Mouse (Mus musculus): ENCODE measurements at regions not wholly inside any gene's neighbourhood (a gene's known extent, or its start where the extent isn't known, plus 50 kb on each side); places are given as distances from the start of the nearest gene placed in this dataset.

- H3K9me3 ChIP-seq (ENCODE audit: low read depth, low read length), result no peaks in the 10 kb centered on the region
- peak; percentile 67 for DNase-seq
- H3K4me1 ChIP-seq (ENCODE audit: insufficient read depth), result no peaks in the 10 kb centered on the region
- no peaks in the 10 kb centered on the region for H3K36me3 ChIP-seq (ENCODE audit: insufficient read depth)
- no peak for TF ChIP-seq CTCF (IDR thresholded peaks at IDR 0.05; ENCODE audit: low read depth)
- no peak overlapping the region for H3K27ac ChIP-seq (ENCODE audit: low read depth)
- 8% methylated on average over 5 of the region's 5 CpGs for WGBS
- H3K9ac ChIP-seq, result no peak overlapping the region
- ATAC-seq (ENCODE audit: insufficient read depth), result peak; percentile 80
- H3K4me2 ChIP-seq, result no peak overlapping the region
- H3K27me3 ChIP-seq (ENCODE audit: insufficient read depth, low read length), result no peaks in the 10 kb centered on the region
- H3K4me3 ChIP-seq (ENCODE audit: low read depth, low read length), result no peak overlapping the region
Measured at GRCm38 (mm10) chr3:78412669-78413419, 873.5 kb downstream of the Rapgef2 start.

- WGBS, result 59% methylated on average over 4 of the region's 4 CpGs
- Histone ChIP-seq H3K4me1 (ENCODE audit: insufficient read depth) (no peaks in the 10 kb centered on the region), H3K9me3 (ENCODE audit: low read depth, low read length) (no peaks in the 10 kb centered on the region), H3K4me3 (ENCODE audit: low read depth, low read length) (no peak overlapping the region), H3K36me3 (ENCODE audit: insufficient read depth) (no peaks in the 10 kb centered on the region), H3K27ac (ENCODE audit: low read depth) (no peak overlapping the region), H3K27me3 (ENCODE audit: insufficient read depth, low read length) (no peaks in the 10 kb centered on the region), H3K9ac (no peak overlapping the region), H3K4me2 (no peak overlapping the region)
- ATAC-seq (ENCODE audit: insufficient read depth) (no peak; the same call in 1 of the 2 replicates), DNase-seq (peak; percentile 8)
- TF ChIP-seq CTCF (IDR thresholded peaks at IDR 0.05; ENCODE audit: low read depth), result no peak
Measured at GRCm38 (mm10) chr3:78411395-78411794, 874.9 kb downstream of the Rapgef2 start.

GRCm38 (mm10) chr3:78409237-78409636 lies 877.1 kb downstream of the Rapgef2 start:
- no peak for ATAC-seq (ENCODE audit: insufficient read depth)
- no peak for TF ChIP-seq CTCF (IDR thresholded peaks at IDR 0.05; ENCODE audit: low read depth)
- Histone ChIP-seq H3K27ac (ENCODE audit: low read depth) (no peak overlapping the region), H3K36me3 (ENCODE audit: insufficient read depth) (no peaks in the 10 kb centered on the region), H3K4me3 (ENCODE audit: low read depth, low read length) (no peak overlapping the region), H3K4me2 (no peak overlapping the region), H3K9ac (no peak overlapping the region), H3K4me1 (ENCODE audit: insufficient read depth) (0 out of 2 replicates have a peak, but pooled peaks cover 2% of the 10 kb centered on the region), H3K27me3 (ENCODE audit: insufficient read depth, low read length) (no peaks in the 10 kb centered on the region), H3K9me3 (ENCODE audit: low read depth, low read length) (no peaks in the 10 kb centered on the region)
- no peak for DNase-seq
- 64% methylated on average over 3 of the region's 3 CpGs for WGBS

GRCm38 (mm10) chr3:78405760-78406467 lies 880.4 kb downstream of the Rapgef2 start:
- ATAC-seq (ENCODE audit: insufficient read depth) (peak; percentile 97), DNase-seq (peak; percentile 95)
- Histone ChIP-seq H3K4me3 (ENCODE audit: low read depth, low read length) (no peak overlapping the region), H3K9ac (no peak overlapping the region), H3K9me3 (ENCODE audit: low read depth, low read length) (no peaks in the 10 kb centered on the region), H3K36me3 (ENCODE audit: insufficient read depth) (no peaks in the 10 kb centered on the region), H3K4me1 (ENCODE audit: insufficient read depth) (0 out of 2 replicates have a peak, but pooled peaks cover 2% of the 10 kb centered on the region), H3K27me3 (ENCODE audit: insufficient read depth, low read length) (no peaks in the 10 kb centered on the region), H3K27ac (ENCODE audit: low read depth) (peak overlapping the region; percentile 58), H3K4me2 (no peak overlapping the region; the same call in 1 of the 2 replicates)
- WGBS, result 4% methylated on average over 6 of the region's 6 CpGs
- no peak for TF ChIP-seq CTCF (IDR thresholded peaks at IDR 0.05; ENCODE audit: low read depth)

GRCm38 (mm10) chr3:78358377-78358776 lies 927.9 kb downstream of the Rapgef2 start:
- TF ChIP-seq CTCF (IDR thresholded peaks at IDR 0.05; ENCODE audit: low read depth), result peak; percentile 73
- no peak overlapping the region for H3K4me2 ChIP-seq
- no peak overlapping the region for H3K27ac ChIP-seq (ENCODE audit: low read depth)
- WGBS, result 55% methylated on average over 1 of the region's 1 CpGs
- ATAC-seq (ENCODE audit: insufficient read depth) (no peak; the same call in 1 of the 2 replicates), DNase-seq (peak; percentile 88)
- no peak overlapping the region for H3K9ac ChIP-seq
- no peaks in the 10 kb centered on the region for H3K9me3 ChIP-seq (ENCODE audit: low read depth, low read length)
- no peaks in the 10 kb centered on the region for H3K27me3 ChIP-seq (ENCODE audit: insufficient read depth, low read length)
- H3K4me1 ChIP-seq (ENCODE audit: insufficient read depth), result no peaks in the 10 kb centered on the region
- no peak overlapping the region for H3K4me3 ChIP-seq (ENCODE audit: low read depth, low read length)
- H3K36me3 ChIP-seq (ENCODE audit: insufficient read depth), result no peaks in the 10 kb centered on the region

GRCm38 (mm10) chr3:78339891-78340290 lies 946.4 kb downstream of the Rapgef2 start:
- Histone ChIP-seq H3K9ac (no peak overlapping the region), H3K36me3 (ENCODE audit: insufficient read depth) (no peaks in the 10 kb centered on the region), H3K9me3 (ENCODE audit: low read depth, low read length) (no peaks in the 10 kb centered on the region), H3K4me3 (ENCODE audit: low read depth, low read length) (no peak overlapping the region), H3K27me3 (ENCODE audit: insufficient read depth, low read length) (no peaks in the 10 kb centered on the region), H3K4me2 (no peak overlapping the region), H3K27ac (ENCODE audit: low read depth) (no peak overlapping the region), H3K4me1 (ENCODE audit: insufficient read depth) (no peaks in the 10 kb centered on the region)
- ATAC-seq (ENCODE audit: insufficient read depth) (no peak), DNase-seq (no peak)
- TF ChIP-seq CTCF (IDR thresholded peaks at IDR 0.05; ENCODE audit: low read depth), result no peak
- WGBS, result 88% methylated on average over 1 of the region's 1 CpGs

All from lung, embryonic 14.5 days (tissue).